Mouse (Mus musculus) fat pad, adult 2 months (tissue): Measurements from ENCODE around the gene Ube2k.
"Not testable (repeated sequence)": the region's sequence is repeated elsewhere in the genome, so short reads cannot be mapped to it uniquely, and the experiment has no call there.

ENCODE experiments used
- DNase-seq: peaks from one replicate; pipeline ENCODE4 v3.0.0-alpha.2; 2011; ENCODE audit warnings: low read depth, low spot score; ENCODE audit errors: extremely low read depth

Ube2k gene

DNA sequence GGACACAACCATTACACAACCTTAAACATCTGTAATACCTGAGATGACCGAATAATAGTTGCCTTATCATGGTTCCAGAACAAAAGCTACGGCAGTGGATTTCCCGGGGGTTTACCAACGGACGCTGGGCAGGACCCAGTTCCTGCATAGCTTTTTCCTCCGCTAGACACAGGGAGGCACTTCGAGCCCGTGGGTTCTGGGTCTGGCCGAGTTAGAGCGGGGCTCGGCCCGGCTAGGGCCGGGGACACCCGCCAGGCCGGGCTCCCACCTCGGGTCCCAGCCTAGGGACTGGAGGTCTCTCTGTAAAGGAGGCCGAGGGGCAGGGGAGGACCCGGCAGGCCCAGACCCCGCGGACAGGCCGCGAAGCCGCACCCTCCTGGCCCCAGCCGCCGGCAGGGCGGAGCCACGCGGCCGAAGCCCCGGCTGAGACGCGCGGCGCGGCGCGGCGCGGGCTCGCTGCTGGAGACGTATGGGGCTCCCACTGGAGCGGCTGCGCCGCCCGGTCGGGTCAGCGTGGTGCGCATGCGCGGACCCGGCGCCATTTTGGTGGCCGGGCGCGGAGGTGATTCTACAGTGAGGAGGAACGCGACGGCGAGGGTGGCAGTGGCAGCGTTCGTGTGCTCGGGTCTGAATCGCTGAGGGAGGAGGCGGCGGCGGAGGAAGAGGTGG is at the start of gene Ube2k, which contains the start of gene Smim14:
Ube2k (plus strand) TSS at position 483 of the 669 bp plus-strand sequence.
Smim14 (minus strand) TSS at position 434 of the 669 bp plus-strand sequence.
- no peak for DNase-seq

DNA sequence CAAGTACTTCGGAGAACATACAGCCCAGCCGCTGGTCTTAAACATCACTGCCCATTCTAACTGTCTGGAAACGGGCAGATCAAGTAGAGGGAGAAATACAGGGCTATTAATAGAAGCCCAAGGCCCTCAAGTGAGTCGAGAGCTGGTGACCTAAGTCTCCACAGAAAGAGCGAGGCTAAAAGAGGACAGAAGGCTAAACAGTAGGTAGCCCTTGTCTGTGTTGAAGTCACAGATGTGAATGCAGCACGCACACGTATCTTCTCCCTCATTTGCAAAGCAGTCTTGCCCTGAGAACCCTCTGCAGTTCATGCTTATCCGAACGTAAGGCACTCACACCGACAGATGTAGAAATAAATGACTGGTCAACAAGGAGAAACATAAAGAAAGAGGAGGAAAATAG is 49.7 kb upstream of the Ube2k start:
- DNase-seq: no peak

DNA sequence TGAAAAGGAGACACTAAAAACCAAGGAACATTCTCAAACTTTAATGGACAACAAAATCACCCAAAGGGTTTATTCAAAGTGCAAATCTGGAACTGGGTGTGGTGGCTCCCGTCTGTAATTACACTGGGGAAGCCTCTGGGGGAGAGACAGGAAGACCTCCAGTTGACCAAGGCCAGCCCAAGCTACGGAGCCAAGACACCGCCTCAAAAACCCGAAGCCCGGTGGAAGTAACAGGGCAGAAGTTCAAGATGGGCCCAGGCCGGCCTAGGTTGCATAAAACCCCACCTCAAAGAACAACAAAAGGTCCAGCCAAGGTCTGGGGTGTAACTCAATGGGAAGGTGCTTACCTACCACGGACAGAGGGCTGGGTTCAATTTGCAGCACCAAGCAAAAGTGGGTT is 48.3 kb upstream of the Ube2k start:
- no peak for DNase-seq

DNA sequence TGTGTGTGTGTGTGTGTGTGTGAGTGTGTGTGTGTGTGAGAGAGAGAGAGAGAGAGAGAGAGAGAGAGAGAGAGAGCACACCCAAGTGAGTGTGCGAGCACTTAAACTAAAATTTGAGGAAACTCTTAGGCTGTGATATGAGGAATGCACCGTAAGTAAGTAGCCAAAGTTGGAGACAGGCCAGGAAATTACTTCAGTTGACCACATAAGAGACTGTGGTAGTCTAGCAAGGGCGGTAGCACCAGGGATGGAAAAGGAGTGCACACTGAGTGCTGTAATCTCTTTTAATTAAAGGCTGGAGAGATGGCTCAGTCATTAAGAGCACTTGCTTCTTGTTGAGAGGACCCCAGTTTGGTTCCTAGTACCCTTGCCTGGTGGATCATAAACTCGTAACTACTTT is 47.2 kb upstream of the Ube2k start:
- DNase-seq: no peak

DNA sequence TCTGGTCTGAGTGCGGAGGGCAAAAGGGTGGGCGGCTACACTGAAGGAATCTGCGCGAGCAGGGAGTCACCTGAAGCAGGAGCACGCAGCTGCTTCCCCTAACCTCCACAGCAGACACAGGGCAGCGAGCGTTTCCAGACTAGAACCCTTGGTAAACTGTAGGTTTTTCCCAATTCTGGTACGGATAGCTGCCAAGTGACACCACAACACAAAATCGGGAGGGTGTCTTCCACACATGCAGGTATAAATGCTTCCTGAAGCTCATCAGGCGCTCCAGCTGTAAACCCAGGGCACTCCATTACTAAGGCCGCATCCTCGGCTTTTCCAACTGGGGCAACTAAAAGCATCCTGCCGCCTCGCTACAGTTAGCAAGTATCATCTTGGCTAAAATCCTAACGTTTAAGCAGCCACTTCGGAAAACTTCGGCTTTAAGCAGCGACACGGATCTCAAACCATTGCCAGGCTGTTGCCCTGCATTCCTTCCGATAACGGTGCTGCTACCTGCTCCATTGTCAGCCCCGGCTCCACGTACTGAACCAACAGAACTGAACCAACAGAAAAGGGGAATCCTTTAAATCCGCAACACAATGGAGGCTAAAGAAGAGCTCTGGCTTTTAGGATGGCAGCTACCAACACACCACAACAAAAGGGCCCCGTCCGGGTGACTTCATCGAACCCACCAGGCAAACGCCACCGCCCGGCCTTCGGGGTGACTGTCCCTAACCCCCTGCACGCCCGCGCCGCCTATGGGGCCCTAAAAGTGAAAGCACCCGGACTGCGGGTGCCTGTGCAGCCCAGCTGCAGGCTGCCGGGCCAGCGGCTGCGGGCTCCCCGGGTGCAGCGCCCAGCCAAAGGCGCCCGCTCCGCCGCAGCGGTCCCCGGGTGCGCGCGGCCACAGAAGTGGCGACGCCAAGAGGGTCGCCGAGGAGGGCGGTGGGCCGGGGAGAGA is 45.0 kb upstream of the Ube2k start:
- no peak for DNase-seq

DNA sequence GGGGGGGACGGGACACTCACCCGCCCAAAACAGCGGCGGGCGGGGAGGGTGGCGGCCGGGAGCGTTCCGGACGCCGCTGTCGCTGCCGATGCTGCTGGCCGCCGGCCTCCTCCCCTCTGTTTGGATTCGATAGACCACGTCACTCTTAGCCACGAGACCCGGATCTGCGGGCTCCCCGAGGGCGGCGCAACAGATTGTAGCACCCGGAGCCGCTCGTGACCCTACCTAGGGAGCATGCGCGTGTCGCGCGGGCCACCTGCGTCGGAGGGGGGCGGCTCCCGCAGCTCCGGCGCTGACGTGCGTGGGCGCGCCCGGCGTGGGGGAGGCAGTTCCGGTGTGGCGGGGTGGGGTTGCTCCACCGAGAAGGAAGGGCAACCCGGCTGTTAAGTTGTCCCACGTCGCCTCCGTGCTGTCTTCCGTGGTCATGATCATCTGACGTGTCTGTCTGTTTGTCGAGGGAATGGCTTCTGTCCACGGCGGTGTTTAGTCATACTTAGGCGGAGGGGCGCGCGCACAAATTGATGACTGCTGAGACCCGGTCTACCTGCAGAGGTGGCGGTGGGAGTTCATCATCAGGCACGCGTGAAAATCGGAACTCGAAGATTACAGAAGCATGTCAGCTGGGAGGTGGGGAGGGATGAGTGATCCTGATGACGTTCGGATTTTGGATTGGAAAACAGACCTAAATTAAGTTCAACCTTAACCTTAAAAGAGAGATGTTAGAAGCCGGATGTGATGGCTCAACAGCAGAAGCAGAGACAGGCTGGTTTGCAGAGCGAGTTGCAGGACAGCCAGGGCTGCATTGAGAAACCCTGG is 44.1 kb upstream of the Ube2k start, which contains the start of gene Gm43552:
Gm43552 (minus strand) TSS at position 118 of the 816 bp plus-strand sequence.
- DNase-seq: no peak

DNA sequence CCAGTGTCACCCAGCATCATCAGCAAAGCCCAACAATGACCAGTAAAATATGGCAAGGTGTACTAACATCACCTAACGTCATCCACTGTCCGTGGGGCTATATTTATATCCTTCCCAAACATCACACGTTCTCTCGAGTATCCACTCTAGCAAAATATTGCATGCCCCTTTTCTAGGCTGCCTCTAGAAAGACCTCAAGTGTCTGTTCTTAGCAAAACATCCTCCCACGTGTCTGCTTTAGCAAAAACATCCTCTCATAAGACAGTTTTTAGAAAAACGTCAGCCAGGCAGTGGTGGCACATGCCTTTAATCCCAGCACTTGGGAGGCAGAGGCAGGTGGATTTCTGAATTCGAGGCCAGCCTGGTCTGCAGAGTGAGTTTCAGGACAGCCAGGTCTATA is 36.8 kb upstream of the Ube2k start:
- no peak for DNase-seq

DNA sequence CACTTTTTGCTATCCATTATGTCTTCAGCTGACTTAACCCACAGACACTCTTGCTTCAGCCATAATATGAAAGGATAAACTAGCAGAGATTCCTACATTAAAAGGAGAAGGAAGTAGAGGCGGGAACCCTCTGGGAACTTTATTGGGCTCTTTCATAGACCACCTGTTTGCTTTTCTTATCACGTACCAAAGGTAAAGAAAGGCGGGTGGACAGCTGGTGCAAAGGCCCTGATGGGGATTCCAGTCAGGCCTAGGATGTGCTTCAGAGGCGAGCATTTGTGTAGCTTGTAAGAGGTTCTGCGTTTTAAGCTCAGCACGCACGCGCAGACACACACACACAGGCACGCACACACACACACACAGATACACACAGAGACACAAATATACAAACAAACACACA is 35.6 kb upstream of the Ube2k start:
- DNase-seq: no peak

DNA sequence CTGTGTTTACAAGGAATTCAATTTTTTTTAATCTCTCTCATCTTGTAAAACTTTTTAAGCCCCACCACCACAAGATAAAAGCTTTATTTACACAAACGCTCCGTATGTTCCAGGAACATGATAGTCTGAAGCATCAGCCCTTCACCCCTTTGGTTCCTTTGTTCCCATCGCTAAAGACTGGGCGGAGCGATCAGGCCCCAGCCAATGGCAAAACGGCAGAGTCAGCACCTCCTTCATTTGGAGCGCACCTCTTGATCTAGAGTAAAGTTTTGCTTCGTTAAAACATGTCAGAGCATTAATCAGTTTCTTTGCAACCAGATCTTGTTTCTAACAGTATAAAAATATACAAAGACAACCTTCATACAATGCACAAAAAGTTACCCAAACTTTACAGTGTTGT is 31.2 kb upstream of the Ube2k start:
- no peak for DNase-seq

DNA sequence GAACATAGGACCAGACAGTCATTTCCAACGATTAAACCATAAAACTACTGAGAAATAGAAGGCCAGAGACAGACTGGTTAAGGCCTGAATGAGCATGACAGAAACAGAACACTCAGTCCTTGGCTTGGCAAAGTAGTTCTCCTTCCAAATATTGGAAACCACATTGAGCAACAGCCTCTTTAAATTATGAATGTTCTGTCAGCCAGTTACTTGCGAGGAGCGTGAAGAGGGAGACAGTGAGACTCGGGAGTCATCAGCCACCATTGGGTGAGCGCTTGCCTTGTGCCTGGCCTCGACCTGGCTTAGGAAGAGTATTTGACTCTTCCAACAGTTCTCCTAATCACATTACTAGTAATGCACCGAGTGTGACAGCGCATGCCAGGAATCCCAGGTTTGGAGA is 28.6 kb upstream of the Ube2k start:
- DNase-seq: no peak

DNA sequence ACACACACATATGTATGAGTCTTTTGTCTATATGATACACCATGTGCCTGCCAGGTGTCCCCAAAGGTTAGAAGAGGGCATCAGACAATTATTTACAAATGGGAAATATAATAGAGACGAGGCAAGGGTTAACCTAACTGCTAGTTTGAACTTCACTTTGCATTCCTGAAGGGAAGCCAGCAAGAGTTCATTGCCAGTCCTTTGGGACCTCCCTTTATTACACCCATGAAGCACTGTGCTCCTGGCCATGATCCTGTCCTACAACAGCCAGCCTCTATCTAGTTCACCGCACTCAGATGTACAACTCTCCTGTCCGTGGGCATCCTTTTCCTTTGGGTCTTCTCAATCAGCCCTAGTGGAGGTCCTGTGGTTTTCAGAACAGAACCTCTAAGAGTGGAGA is 23.5 kb upstream of the Ube2k start:
- no peak for DNase-seq

DNA sequence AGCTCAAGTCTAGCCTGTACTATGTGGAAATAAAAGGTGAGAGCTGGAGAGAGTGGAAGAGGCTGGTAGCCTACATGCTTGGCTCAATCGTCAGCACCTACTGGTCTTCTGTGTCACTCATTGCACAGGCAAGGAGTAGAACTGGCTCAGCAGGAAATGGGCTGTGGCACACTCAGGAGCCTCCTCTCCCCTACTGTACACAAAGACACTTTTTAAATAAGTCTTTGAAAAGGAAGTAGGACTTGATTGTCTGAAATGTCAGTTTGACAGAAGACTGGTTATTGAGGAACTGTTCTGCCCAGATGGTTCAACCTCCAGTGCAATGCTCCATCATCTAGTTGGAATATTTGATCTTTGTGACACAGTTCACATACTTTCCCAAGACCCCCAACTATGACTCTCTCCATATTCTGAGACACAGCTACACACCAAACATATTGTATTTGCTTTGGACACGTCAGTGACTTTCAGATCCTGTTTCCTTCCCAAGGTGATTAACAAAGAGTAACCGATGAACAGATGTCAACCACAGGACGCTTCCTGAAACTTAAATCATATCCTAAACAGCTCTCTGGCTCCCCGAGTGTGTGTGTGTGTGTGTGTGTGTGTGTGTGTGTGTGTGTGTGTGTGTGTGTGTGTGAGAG is 22.3 kb upstream of the Ube2k start:
- DNase-seq: no peak

DNA sequence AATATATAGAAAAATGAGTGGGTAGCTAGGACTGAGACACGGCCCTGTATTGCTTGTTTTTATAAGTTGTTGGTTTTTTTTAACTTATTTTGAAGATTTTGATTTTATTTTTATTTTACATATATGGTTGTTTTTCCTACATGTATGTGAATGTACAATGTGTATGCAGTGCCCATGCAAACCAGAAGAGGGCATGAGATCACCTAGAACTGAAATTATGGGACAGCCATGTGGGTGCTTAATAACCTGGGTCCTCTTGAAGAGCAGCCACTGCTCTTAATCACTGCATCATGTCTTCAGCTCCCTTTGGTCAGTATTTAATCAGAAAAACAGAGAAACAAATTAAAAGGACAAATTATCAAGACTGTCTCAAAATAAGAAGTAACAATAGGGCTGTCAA is 15.2 kb upstream of the Ube2k start:
- DNase-seq: no peak

DNA sequence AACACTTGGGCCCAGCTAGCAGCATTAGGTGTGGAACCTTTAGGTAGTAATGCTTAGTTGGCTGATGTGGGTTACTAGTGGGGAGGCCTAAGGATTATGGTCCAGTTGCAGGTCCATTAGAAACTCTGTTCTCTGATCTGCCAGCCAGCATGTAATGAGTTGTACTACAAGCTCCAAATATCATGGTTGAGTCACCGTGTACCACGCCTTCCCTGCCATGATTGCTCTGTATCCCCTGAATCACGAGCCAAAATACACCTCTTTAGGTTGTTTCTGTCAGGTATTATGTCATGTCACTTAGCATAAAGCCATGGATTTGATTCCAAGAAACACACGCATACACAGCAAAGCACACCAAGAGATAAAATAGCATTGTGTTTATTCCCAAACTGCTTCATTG is 12.2 kb upstream of the Ube2k start:
- peak; percentile 56 for DNase-seq

DNA sequence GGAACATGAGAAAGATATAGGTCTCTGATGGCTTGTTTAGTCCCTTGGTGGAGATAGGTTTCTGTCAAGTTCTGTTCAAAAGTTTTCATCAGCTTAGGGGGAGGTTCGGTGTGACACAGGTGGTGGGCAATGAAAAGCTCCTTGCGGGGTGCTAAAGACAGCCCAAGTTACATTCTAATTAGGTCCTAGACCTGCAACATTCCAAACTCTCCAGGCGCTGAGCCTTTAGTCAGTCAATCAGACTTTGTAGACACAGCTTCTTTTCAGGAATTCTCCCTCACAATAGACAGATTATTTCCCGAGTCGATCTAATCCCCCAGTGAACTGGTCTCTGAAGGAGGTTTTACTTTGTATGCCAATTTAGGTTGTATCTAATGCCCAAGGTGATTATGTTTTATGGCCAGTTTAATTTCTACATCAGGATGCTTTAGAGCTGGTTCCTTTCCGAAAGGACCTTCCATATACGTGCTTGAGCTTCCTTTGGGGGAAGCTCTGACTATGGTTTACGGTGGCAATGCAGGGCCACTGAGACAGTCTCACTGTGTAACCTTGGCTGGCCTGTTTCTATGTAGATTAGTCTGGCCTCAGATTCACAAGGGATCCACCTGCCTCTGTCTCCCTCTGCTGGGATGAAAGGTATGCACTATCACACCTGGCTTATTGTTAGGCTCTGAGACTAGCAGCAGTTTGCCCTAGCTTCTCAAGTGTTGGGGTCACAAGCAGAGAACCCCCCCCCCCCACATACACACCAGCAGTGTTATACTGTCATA is 11.2 kb upstream of the Ube2k start:
- no peak for DNase-seq

DNA sequence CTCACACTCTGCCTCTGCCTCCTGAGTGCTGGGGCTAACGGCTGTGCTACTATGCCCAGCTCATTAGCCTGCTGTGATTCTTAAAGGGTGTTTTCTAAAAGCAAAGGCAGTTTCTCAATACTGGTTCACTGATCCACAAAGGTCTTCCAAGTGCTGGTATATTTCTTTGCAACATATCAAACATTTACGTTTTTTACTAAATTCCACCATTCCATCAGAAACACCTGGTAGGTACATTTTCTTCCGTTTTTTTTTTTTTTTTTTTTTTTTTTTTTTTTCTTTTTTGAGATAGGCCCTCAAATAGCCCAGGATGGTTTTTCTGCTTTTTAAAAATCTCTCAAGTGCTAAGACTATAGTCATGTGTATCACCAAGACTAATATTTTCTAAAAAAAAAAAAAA is 5.8 kb upstream of the Ube2k start:
- DNase-seq: no peak

DNA sequence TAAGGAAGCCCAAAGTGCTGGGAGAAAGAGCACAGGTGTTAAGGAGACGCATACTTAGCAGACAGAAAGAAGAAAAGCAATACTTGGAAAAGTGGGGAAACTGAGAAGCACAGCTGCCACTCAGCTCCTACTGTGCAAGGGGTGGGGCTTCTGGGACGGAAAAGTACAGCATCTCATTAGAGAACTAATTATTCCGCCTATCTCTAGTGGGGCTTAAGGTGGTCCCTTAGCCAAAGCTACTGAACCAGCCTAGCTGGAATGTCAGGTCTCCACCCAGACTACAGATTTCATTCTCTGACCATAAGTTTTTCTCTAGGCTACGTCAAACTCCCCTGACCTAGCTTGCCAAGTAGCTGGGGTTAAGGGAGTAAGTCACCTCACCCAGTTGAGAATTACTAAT is 2.5 kb upstream of the Ube2k start:
- DNase-seq: no peak

DNA sequence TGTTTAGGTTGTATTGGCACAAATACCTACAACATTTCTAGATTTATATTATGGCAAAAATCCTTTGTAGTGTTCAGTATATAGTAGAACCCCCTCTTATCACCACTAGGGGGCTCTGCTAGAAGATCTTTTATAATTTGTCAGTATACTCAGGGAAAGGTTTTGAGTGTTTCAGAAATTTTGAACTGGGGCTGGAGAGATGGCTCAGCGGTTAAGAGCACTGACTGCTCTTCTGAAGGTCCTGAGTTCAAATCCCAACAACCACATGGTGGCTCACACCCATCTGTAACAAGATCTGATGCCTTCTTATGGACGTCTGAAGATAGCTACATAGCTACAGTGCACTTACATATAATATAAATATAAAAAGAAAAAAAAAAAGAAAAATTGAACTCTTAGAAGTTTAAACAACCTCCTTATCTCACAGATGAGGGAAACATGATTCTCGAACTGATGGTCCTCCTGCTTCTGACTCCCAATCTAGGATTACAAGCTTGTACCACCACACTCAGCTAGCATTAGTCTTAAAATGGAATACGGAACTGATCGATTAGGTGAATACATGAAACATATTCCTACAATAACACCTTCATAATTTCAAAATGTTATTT is 1.5 kb upstream of the Ube2k start:
- DNase-seq: no peak

DNA sequence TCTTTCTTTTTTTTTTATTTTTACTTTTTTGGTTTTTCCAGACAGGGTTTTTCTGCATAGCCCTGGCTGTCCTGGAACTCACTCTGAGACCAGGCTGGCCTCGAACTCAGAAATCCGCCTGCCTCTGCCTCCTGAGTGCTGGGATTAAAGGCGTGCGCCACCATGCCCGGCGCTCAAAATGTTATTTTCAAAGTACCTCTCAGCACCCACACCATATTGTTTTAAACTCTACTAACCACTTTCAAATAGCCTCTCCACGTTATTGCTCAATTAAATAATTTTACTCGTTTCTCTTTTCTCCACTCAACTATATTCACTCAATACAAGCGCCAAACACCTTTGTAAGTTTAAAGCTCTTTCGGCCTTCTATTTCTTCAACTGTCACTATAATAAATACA is 966 bp upstream of the Ube2k start:
- not testable (repeated sequence) for DNase-seq
